Mouse (Mus musculus) kidney, adult 2 months (tissue): ENCODE data around the gene Phykpl.

Experiments used
- CTCF ChIP-seq: fragments of 200-500 bp; conservative IDR thresholded peaks from 2 replicates; pipeline ENCODE4 v1.5.1; 2011; ENCODE audit warnings: low read depth, mild to moderate bottlenecking, control low read depth, low read length, moderate library complexity, mixed read lengths; ENCODE audit not compliant: insufficient read depth, insufficient read length
- POLR2A ChIP-seq: fragments of 200-500 bp; IDR thresholded peaks from one replicate; pipeline ENCODE4 v1.6.1; 2011; ENCODE audit warnings: low read depth, low read length, control low read depth

DNA sequence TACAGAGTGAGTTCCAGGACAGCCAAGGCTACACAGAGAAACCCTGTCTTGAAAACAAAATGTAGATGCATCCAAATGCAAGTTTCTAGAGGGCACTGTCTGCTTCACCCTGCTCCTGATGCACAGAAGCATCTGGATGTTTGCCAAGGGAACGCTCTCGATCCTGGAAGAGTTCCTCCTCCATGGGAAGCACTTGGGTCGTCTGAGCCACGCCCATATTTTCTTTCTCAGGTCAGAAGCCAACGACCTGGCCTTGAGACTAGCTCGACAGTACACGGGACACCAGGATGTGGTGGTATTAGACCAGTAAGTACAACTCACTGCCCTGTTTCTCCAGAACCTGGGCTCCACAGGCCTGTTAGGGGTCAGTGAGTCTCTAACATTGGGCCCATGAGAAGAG, 6.6 kb downstream of the Phykpl start:
- TF ChIP-seq CTCF (no peak), POLR2A (no peak)
